Mouse (Mus musculus) lung, postnatal 0 days (tissue): ENCODE measurements around the gene Il17a.

Experiments used
- CTCF ChIP-seq: IDR thresholded peaks from 2 replicates; pipeline ENCODE4 v1.5.1; 2016; ENCODE audit warnings: antibody characterized with exemption, mild to moderate bottlenecking
- EP300 ChIP-seq: IDR thresholded peaks from 2 replicates; pipeline ENCODE4 v1.6.1; 2016; ENCODE audit warnings: antibody characterized with exemption, mild to moderate bottlenecking, control low read depth

DNA sequence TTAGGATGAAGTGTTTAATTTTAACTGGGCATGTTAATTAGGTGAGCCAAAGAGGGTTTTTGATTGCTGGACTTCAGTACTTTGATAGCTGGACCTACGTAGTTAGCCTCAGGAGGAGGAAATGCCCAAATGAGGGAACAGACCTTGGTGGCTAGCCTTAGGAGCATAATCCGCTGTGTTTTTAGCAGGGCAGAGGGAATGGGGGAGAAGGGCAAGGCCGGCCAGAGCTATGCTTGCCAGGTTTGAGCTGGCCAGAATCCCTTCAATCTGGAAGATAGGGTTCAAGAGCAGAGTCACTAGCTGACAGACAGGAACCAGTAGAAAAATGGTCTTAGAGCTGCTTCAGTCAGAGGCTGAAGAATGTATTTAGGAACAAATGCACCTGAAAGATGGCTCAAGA lies 26.9 kb downstream of the Il17a start:
- no peak for TF ChIP-seq CTCF
- TF ChIP-seq EP300, result no peak
